Mouse (Mus musculus) intestine, embryonic 15.5 days (tissue): ENCODE measurements around the gene Slc9b1. TPM values are rescaled to one million over a fixed set of nuclear protein-coding genes. Genes with fewer than 3 reads are reported as not detected.

Experiments
- ATAC-seq: fragments of 200-750 bp; cut with Nextera tagmentation; 2 replicates; pipeline ENCODE4 v1.8.0; 2017; ENCODE audit warnings: moderate TSS enrichment, moderate library complexity
- H3K27ac ChIP-seq: fragments of 300-500 bp; sonication (generic); 2 replicates; pipeline ENCODE4 v1.5.1; 2015; ENCODE audit warnings: mild to moderate bottlenecking, inconsistent platforms
- H3K27me3 ChIP-seq: fragments of 300-500 bp; sonication (generic); replicated peaks from 2 replicates; pipeline ENCODE4 v1.6.1; 2015; ENCODE audit warnings: inconsistent platforms
- H3K36me3 ChIP-seq: fragments of 300-500 bp; sonication (generic); 2 replicates; pipeline ENCODE4 v1.6.1; 2015; ENCODE audit warnings: inconsistent platforms
- H3K4me1 ChIP-seq: fragments of 300-500 bp; sonication (generic); replicated peaks from 2 replicates; pipeline ENCODE4 v1.6.1; 2015; ENCODE audit warnings: inconsistent platforms
- H3K4me2 ChIP-seq: fragments of 300-500 bp; sonication (generic); replicated peaks from 2 replicates; pipeline ENCODE4 v1.6.1; 2015; ENCODE audit warnings: mild to moderate bottlenecking, inconsistent platforms
- H3K4me3 ChIP-seq: fragments of 300-500 bp; sonication (generic); replicated peaks from 2 replicates; pipeline ENCODE4 v1.5.1; 2015; ENCODE audit warnings: inconsistent platforms
- H3K9ac ChIP-seq: fragments of 300-500 bp; sonication (generic); 2 replicates; pipeline ENCODE4 v1.6.1; 2015; ENCODE audit warnings: inconsistent platforms
- H3K9me3 ChIP-seq: fragments of 300-500 bp; sonication (generic); 2 replicates; pipeline ENCODE4 v1.6.1; 2016; ENCODE audit warnings: inconsistent platforms
- WGBS: fragments of 180-500 bp; shearing (Covaris S2); methylation state at CpG from one replicate; pipeline ENCODE4 v1.1.7; 2015; 5-methylcytosine and 5-hydroxymethylcytosine counted together
- polyA plus RNA-seq: library from polyadenylated mRNA; unstranded; fragments of >200 nt; fragmentation: Nextera tagmentation; extraction: Ambion mirVana; gene quantifications from 2 replicates; pipeline ENCODE4 v1.2.1, GENCODE M21; 2015

Slc9b1 gene
- 0.10 and 0.25 TPM in 2 replicates for polyA plus RNA-seq

- Histone ChIP-seq H3K4me1 (no peaks in the 10 kb centered on the region), H3K4me3 (no peak within 1 kb of the TSS), H3K27ac (no peak within 1 kb of the TSS), H3K4me2 (no peak within 1 kb of the TSS), H3K36me3 (no peaks in the 10 kb centered on the region), H3K9me3 (no peaks in the 10 kb centered on the region), H3K27me3 (no peaks in the 10 kb centered on the region), H3K9ac (no peak within 1 kb of the TSS)
- 71% methylated on average over 14 of the region's 14 CpGs for WGBS
- ATAC-seq = no peak
Measured at GRCm38 (mm10) chr3:135347739-135348264, at the start of gene Slc9b1. TSS of gene Slc9b1 (plus strand) at chr3:135348029.

- Histone ChIP-seq H3K4me1 (no peaks in the 10 kb centered on the region), H3K4me3 (no peak overlapping the region), H3K9ac (no peak overlapping the region), H3K4me2 (no peak overlapping the region), H3K9me3 (no peaks in the 10 kb centered on the region), H3K27me3 (no peaks in the 10 kb centered on the region), H3K27ac (no peak overlapping the region), H3K36me3 (no peaks in the 10 kb centered on the region)
- WGBS = 76% methylated on average over 3 of the region's 3 CpGs
- no peak for ATAC-seq
Measured at GRCm38 (mm10) chr3:135298560-135298959, 49.3 kb upstream of the Slc9b1 start.

GRCm38 (mm10) chr3:135300081-135300480 is 47.7 kb upstream of the Slc9b1 start:
- WGBS = 53% methylated on average over 6 of the region's 6 CpGs
- no peaks in the 10 kb centered on the region for H3K9me3 ChIP-seq
- H3K36me3 ChIP-seq = no peaks in the 10 kb centered on the region
- no peak overlapping the region for H3K9ac ChIP-seq
- no peaks in the 10 kb centered on the region for H3K27me3 ChIP-seq
- H3K27ac ChIP-seq = no peak overlapping the region
- H3K4me3 ChIP-seq = no peak overlapping the region
- no peaks in the 10 kb centered on the region for H3K4me1 ChIP-seq
- H3K4me2 ChIP-seq = no peak overlapping the region
- peak; percentile 49 for ATAC-seq

GRCm38 (mm10) chr3:135304060-135304459 is 43.8 kb upstream of the Slc9b1 start:
- H3K9ac ChIP-seq = no peak overlapping the region
- H3K27ac ChIP-seq = no peak overlapping the region
- 51% methylated on average over 6 of the region's 6 CpGs for whole genome bisulfite sequencing

GRCm38 (mm10) chr3:135304566-135304965 is 43.3 kb upstream of the Slc9b1 start:
- H3K4me2 ChIP-seq = no peak overlapping the region
- H3K4me3 ChIP-seq = no peak overlapping the region
- no peaks in the 10 kb centered on the region for H3K27me3 ChIP-seq
- ATAC-seq = no peak
- no peak overlapping the region for H3K9ac ChIP-seq
- WGBS = 37% methylated on average over 9 of the region's 9 CpGs
- 0 out of 2 replicates have a peak, but pooled peaks cover 10% of the 10 kb centered on the region for H3K4me1 ChIP-seq
- no peaks in the 10 kb centered on the region for H3K9me3 ChIP-seq
- no peaks in the 10 kb centered on the region for H3K36me3 ChIP-seq
- no peak overlapping the region for H3K27ac ChIP-seq

More at GRCm38 (mm10) chr3:135304060-135304459, 43.8 kb upstream of the Slc9b1 start:
- no peak overlapping the region for H3K4me3 ChIP-seq
- H3K9me3 ChIP-seq = no peaks in the 10 kb centered on the region
- no peak overlapping the region for H3K4me2 ChIP-seq
- H3K4me1 ChIP-seq = 0 out of 2 replicates have a peak, but pooled peaks cover 10% of the 10 kb centered on the region
- no peak for ATAC-seq
- no peaks in the 10 kb centered on the region for H3K27me3 ChIP-seq
- H3K36me3 ChIP-seq = no peaks in the 10 kb centered on the region

GRCm38 (mm10) chr3:135307411-135308259 is 40.2 kb upstream of the Slc9b1 start, which contains the start of gene Slc9b2:
TSS of gene Slc9b2 (plus strand) at chr3:135307700.
- Histone ChIP-seq H3K9me3 (no peaks in the 10 kb centered on the region), H3K4me2 (peak within 1 kb of the TSS; percentile 83), H3K36me3 (no peaks in the 10 kb centered on the region), H3K4me3 (peak within 1 kb of the TSS; percentile 33), H3K9ac (no peak within 1 kb of the TSS; the same call in 1 of the 2 replicates), H3K4me1 (0 out of 2 replicates have a peak, but pooled peaks cover 10% of the 10 kb centered on the region), H3K27me3 (no peaks in the 10 kb centered on the region), H3K27ac (no peak within 1 kb of the TSS)
- 9% methylated on average over 27 of the region's 28 CpGs for WGBS
- ATAC-seq = peak; percentile 95

- no peaks in the 10 kb centered on the region for H3K9me3 ChIP-seq
- 37% methylated on average over 2 of the region's 2 CpGs for whole genome bisulfite sequencing
Measured at GRCm38 (mm10) chr3:135312916-135313491, 34.8 kb upstream of the Slc9b1 start.

GRCm38 (mm10) chr3:135313727-135314126 is 34.1 kb upstream of the Slc9b1 start:
- ATAC-seq = no peak
- H3K27me3 ChIP-seq = no peaks in the 10 kb centered on the region
- no peak overlapping the region for H3K27ac ChIP-seq
- no peak overlapping the region for H3K4me2 ChIP-seq
- no peak overlapping the region for H3K4me3 ChIP-seq
- no peaks in the 10 kb centered on the region for H3K4me1 ChIP-seq
- WGBS = 85% methylated on average over 2 of the region's 2 CpGs
- H3K9me3 ChIP-seq = no peaks in the 10 kb centered on the region
- no peak overlapping the region for H3K9ac ChIP-seq
- H3K36me3 ChIP-seq = no peaks in the 10 kb centered on the region

More at GRCm38 (mm10) chr3:135312916-135313491, 34.8 kb upstream of the Slc9b1 start:
- H3K9ac ChIP-seq = no peak overlapping the region
- no peak overlapping the region for H3K27ac ChIP-seq
- no peak overlapping the region for H3K4me2 ChIP-seq
- no peaks in the 10 kb centered on the region for H3K27me3 ChIP-seq
- no peaks in the 10 kb centered on the region for H3K36me3 ChIP-seq
- H3K4me1 ChIP-seq = 0 out of 2 replicates have a peak, but pooled peaks cover 1% of the 10 kb centered on the region
- ATAC-seq = no peak
- no peak overlapping the region for H3K4me3 ChIP-seq

- H3K27ac ChIP-seq = no peak overlapping the region
- no peaks in the 10 kb centered on the region for H3K27me3 ChIP-seq
- H3K9ac ChIP-seq = no peak overlapping the region
- no peaks in the 10 kb centered on the region for H3K36me3 ChIP-seq
- H3K4me3 ChIP-seq = no peak overlapping the region
- H3K4me1 ChIP-seq = no peaks in the 10 kb centered on the region
- 50% methylated on average over 2 of the region's 2 CpGs for WGBS
- ATAC-seq = peak; percentile 39; the same call in 1 of the 2 replicates
- H3K9me3 ChIP-seq = no peaks in the 10 kb centered on the region
- no peak overlapping the region for H3K4me2 ChIP-seq
Measured at GRCm38 (mm10) chr3:135314811-135315210, 33.0 kb upstream of the Slc9b1 start.

GRCm38 (mm10) chr3:135315720-135316425 is 32.0 kb upstream of the Slc9b1 start:
- Histone ChIP-seq H3K4me3 (no peak overlapping the region), H3K27me3 (no peaks in the 10 kb centered on the region), H3K4me2 (no peak overlapping the region), H3K4me1 (no peaks in the 10 kb centered on the region), H3K36me3 (no peaks in the 10 kb centered on the region), H3K27ac (no peak overlapping the region), H3K9ac (no peak overlapping the region), H3K9me3 (no peaks in the 10 kb centered on the region)
- ATAC-seq = no peak
- 88% methylated on average over 9 of the region's 9 CpGs for WGBS

- ATAC-seq = no peak
- no peaks in the 10 kb centered on the region for H3K4me1 ChIP-seq
- no peak overlapping the region for H3K4me2 ChIP-seq
- no peaks in the 10 kb centered on the region for H3K9me3 ChIP-seq
- 75% methylated on average over 11 of the region's 11 CpGs for WGBS
- H3K27me3 ChIP-seq = no peaks in the 10 kb centered on the region
- no peak overlapping the region for H3K27ac ChIP-seq
- H3K4me3 ChIP-seq = no peak overlapping the region
- H3K36me3 ChIP-seq = no peaks in the 10 kb centered on the region
- no peak overlapping the region for H3K9ac ChIP-seq
Measured at GRCm38 (mm10) chr3:135318331-135318730, 29.5 kb upstream of the Slc9b1 start.

GRCm38 (mm10) chr3:135324354-135324753 is 23.5 kb upstream of the Slc9b1 start:
- ATAC-seq = no peak
- Histone ChIP-seq H3K4me1 (no peaks in the 10 kb centered on the region), H3K9me3 (no peaks in the 10 kb centered on the region), H3K36me3 (no peaks in the 10 kb centered on the region), H3K9ac (no peak overlapping the region), H3K4me2 (no peak overlapping the region), H3K27ac (no peak overlapping the region), H3K27me3 (no peaks in the 10 kb centered on the region), H3K4me3 (no peak overlapping the region)
- 57% methylated on average over 6 of the region's 6 CpGs for WGBS
